Mouse (Mus musculus): ENCODE data around the gene Lrrc8c.

- TF ChIP-seq CTCF (IDR thresholded peaks at IDR 0.05; ENCODE audit: control insufficient read depth, insufficient read depth, low read length) (no peak), POLR2A (IDR thresholded peaks at IDR 0.05; ENCODE audit: borderline replicate concordance, control insufficient read depth, low read depth, low read length) (no peak)
These were observed 38.2 kb downstream of the Lrrc8c start for GRCm38 (mm10) chr5:105557346-105557745.

Data from bone marrow, adult 2 months (tissue).